Mouse (Mus musculus) adrenal gland, adult 10 weeks (tissue): Measurements from ENCODE around the gene Mtmr1. TPM values are rescaled to one million over a fixed set of nuclear protein-coding genes. Genes with fewer than 3 reads are reported as not detected.

Source experiments
- polyA plus RNA-seq: library from polyadenylated mRNA; stranded (reverse); fragments of 350-450 nt; fragmentation: Illumina TruSeq; extraction: RNeasy Lipid Tissue Mini Kit (QIAGEN cat#74804); gene quantifications from one replicate; pipeline ENCODE4 v1.2.3, GENCODE M21; 2014; ENCODE audit warnings: low read depth, low replicate concordance

Gene Mtmr1
- polyA plus RNA-seq, result 78.1 TPM

GRCm38 (mm10) chrX:71364554-71364991 lies at the start of gene Mtmr1:
TSS of gene Mtmr1 (plus strand) at chrX:71364760.

Other genes with a start within 250 kb of the Mtmr1 start
- 53.0 TPM for gene Mtm1, start 154.0 kb upstream of the Mtmr1 start, polyA plus RNA-seq
- gene Cd99l2, start 128.1 kb downstream of the Mtmr1 start, polyA plus RNA-seq, result 77.3 TPM
- gene Hmgb3, start 191.2 kb downstream of the Mtmr1 start, polyA plus RNA-seq, result 638 TPM